Mouse (Mus musculus) neural tube, embryonic 12.5 days (tissue): ENCODE measurements around the gene Nek10. TPM values are rescaled to one million over a fixed set of nuclear protein-coding genes. Genes with fewer than 3 reads are reported as not detected.
"Not testable (repeated sequence)": the region's sequence is repeated elsewhere in the genome, so short reads cannot be mapped to it uniquely, and the experiment has no call there.

Experiments
- ATAC-seq: fragments of 200-750 bp; cut with Nextera tagmentation; 2 replicates; pipeline ENCODE4 v1.8.0; 2017; ENCODE audit warnings: low read depth, mild to moderate bottlenecking, moderate TSS enrichment, moderate library complexity; ENCODE audit not compliant: low FRiP score
- H3K27ac ChIP-seq: fragments of 300-500 bp; sonication (generic); 2 replicates; pipeline ENCODE4 v1.5.1; 2016
- H3K27me3 ChIP-seq: fragments of 300-500 bp; sonication (generic); replicated peaks from 2 replicates; pipeline ENCODE4 v1.6.1; 2016; ENCODE audit warnings: mild to moderate bottlenecking
- H3K36me3 ChIP-seq: fragments of 300-500 bp; sonication (generic); 2 replicates; pipeline ENCODE4 v1.6.1; 2016; ENCODE audit warnings: mild to moderate bottlenecking
- H3K4me1 ChIP-seq: fragments of 300-500 bp; sonication (generic); 2 replicates; pipeline ENCODE4 v1.6.1; 2016
- H3K4me2 ChIP-seq: fragments of 300-500 bp; sonication (generic); replicated peaks from 2 replicates; pipeline ENCODE4 v1.6.1; 2016; ENCODE audit warnings: mild to moderate bottlenecking
- H3K4me3 ChIP-seq: fragments of 300-500 bp; sonication (generic); 2 replicates; pipeline ENCODE4 v1.5.1; 2016
- H3K9ac ChIP-seq: fragments of 300-500 bp; sonication (generic); 2 replicates; pipeline ENCODE4 v1.6.1; 2016; ENCODE audit warnings: mild to moderate bottlenecking
- H3K9me3 ChIP-seq: fragments of 300-500 bp; sonication (generic); 2 replicates; pipeline ENCODE4 v1.6.1; 2016; ENCODE audit warnings: mild to moderate bottlenecking
- WGBS: fragments of 180-500 bp; shearing (Covaris S2); methylation state at CpG from one replicate; pipeline ENCODE4 v1.1.7; 2016; 5-methylcytosine and 5-hydroxymethylcytosine counted together
- polyA plus RNA-seq: library from polyadenylated mRNA; unstranded; fragments of >200 nt; fragmentation: Nextera tagmentation; extraction: Ambion mirVana; gene quantifications from 2 replicates; pipeline ENCODE4 v1.2.1, GENCODE M21; 2016

Gene Nek10
- polyA plus RNA-seq, 1 experiment from 2014 or later, result not detected

DNA sequence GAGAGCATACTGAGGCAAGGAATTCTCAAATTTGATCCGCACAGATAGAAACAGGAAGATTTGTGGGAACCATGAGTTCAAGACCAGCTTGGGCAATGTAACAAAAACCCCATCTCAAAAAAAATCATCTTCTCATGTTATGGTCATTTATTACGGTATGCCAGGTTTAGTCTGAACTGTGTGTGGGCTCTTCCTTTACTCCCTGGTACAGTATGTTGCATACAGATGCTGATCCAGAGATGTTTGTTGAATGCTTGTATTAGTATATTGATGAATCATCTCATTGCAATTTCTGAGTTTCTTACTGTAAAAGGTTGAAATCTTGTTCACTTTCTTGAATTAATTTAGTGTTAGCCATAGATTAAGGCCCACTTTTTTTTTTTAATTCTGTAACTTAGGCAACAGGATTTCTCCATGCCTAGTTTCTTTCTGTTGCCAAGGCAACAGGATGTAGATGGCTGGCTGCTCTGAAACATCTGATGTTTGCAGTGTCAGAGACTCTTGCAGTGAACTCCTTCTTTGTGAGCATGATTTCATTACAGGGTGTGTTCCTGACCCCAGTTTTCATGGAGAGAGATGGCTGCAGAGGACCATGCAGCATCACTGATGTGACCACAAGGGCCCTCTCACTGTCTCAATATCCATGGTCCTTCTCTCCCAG lies 156.7 kb downstream of the Nek10 start:
- Histone ChIP-seq H3K27ac (no peak overlapping the region), H3K9ac (no peak overlapping the region), H3K27me3 (no peaks in the 10 kb centered on the region), H3K9me3 (no peaks in the 10 kb centered on the region), H3K36me3 (no peaks in the 10 kb centered on the region), H3K4me1 (no peaks in the 10 kb centered on the region), H3K4me3 (no peak overlapping the region), H3K4me2 (no peak overlapping the region)
- peak; percentile 63 for ATAC-seq
- WGBS, result 87% methylated on average over 2 of the region's 2 CpGs

DNA sequence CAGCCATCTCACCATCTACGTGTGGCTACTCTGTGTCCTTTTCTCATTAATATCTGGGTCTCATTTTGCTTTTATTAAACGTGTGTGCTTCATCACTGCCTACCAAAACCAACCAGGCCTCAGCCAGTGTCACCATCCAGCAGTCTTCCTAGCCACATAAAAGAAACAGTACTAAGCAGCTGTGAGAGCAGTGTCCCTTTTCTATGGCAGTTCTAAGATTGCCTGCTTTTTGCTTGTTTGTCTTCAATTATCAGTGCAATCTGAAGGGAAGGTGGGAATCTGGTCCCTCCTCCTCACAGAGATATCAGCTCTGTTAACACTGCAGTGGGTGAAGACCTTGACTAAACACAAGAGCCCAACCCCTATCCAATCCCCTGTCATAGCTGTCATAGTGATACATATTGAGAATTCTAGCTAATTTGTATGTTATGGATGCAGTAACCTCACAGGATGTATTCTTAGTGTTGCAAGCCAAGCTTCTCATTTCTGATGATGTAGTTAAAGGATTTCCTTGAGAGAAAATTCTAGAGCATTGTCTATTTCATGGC lies 157.3 kb downstream of the Nek10 start:
- Histone ChIP-seq H3K4me3 (no peak overlapping the region), H3K27ac (no peak overlapping the region), H3K4me2 (no peak overlapping the region), H3K4me1 (no peaks in the 10 kb centered on the region), H3K9me3 (no peaks in the 10 kb centered on the region), H3K36me3 (no peaks in the 10 kb centered on the region), H3K9ac (no peak overlapping the region), H3K27me3 (no peaks in the 10 kb centered on the region)
- ATAC-seq, result peak; percentile 29; the same call in 1 of the 2 replicates
- WGBS, result 83% methylated on average over 2 of the region's 2 CpGs

DNA sequence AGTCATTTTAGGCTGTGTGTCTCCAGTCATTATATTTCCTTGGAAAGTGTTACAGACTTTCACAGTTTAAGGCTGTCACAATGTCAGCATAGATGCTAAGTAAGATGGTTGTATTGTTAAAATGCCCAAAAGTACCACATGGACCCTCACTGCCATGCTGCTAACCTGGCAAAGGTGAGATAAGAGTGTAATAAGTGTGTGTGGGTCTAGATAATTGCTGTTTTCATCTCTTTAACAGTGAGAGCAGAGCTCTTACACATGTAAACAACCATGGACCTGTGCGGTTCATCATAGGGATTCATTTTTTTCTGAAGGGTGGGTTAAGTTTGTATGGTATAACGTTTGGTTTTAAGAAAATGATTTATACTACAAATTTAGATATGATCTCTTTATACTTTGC lies 167.4 kb downstream of the Nek10 start:
- Histone ChIP-seq H3K4me1 (no peaks in the 10 kb centered on the region), H3K9me3 (no peaks in the 10 kb centered on the region), H3K36me3 (no peaks in the 10 kb centered on the region), H3K4me2 (no peak overlapping the region), H3K27ac (no peak overlapping the region), H3K9ac (no peak overlapping the region), H3K4me3 (no peak overlapping the region), H3K27me3 (no peaks in the 10 kb centered on the region)
- 87% methylated on average over 2 of the region's 2 CpGs for WGBS
- ATAC-seq, result no peak

DNA sequence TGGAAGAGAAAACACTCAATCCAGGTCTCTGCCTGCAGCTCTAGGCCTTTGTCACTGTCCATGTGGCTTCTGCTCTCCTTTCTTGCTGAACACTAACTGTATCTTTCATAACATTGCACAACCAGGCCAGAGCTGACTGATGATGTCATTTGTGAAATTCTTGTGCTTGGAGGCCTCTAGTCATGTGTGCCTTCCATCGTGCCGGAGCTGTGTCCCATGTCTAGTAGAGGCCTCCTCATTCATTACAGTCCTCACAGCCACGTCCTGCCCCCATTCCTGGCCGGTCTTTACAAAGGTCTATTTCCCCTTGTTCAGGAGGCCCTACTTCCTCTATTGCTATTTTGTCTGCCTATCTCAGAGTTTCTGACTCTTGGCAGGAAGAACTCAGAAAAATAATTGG lies 167.8 kb downstream of the Nek10 start:
- 79% methylated on average over 4 of the region's 4 CpGs for WGBS
- no peak overlapping the region for H3K4me2 ChIP-seq
- no peaks in the 10 kb centered on the region for H3K36me3 ChIP-seq
- no peaks in the 10 kb centered on the region for H3K9me3 ChIP-seq
- H3K27me3 ChIP-seq, result no peaks in the 10 kb centered on the region
- no peak overlapping the region for H3K27ac ChIP-seq
- H3K4me1 ChIP-seq, result no peaks in the 10 kb centered on the region
- no peak overlapping the region for H3K9ac ChIP-seq
- no peak overlapping the region for H3K4me3 ChIP-seq
- no peak for ATAC-seq

DNA sequence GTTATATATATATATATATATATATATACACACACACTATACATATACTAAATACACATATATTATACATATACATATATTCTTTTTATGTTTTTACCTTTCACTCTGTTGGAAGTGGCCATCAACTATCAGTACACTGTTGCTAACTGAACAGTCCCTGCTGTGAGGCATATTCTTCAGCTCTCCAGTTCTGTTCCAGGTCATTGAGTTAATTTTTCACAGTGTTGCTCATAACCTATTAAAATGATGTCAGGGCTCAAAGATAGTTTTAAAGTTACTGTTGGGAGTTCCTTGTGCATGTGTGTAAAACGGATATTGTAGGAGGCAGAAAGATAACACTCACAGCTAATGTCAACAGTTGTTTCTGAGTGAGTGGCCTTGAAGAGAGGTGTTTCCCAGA lies 170.9 kb downstream of the Nek10 start:
- Histone ChIP-seq H3K9ac (no peak overlapping the region), H3K9me3 (no peaks in the 10 kb centered on the region), H3K27ac (no peak overlapping the region), H3K4me3 (no peak overlapping the region), H3K4me2 (no peak overlapping the region), H3K4me1 (no peaks in the 10 kb centered on the region), H3K36me3 (no peaks in the 10 kb centered on the region), H3K27me3 (no peaks in the 10 kb centered on the region)
- 65% methylated on average over 1 of the region's 1 CpGs for WGBS
- no peak for ATAC-seq

DNA sequence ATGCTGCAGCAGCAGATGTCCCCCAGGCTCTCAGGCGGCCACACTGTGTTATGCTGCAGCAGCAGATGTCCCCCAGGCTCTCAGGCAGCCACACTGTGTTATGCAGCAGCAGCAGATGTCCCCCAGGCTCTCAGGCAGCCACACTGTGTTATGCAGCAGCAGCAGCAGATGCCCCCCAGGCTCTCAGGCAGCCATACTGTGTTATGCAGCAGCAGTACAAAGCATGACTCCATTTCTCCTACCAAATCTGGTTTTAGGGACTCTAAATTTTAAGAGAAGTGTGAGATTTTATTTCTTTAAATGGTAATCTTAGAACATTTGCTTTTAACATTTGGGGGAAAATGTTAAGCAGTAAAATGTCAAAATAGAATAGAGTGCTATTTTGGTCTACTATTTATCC lies 180.9 kb downstream of the Nek10 start:
- WGBS, result 25% methylated on average over 1 of the region's 1 CpGs
- not testable (repeated sequence) for H3K4me3 ChIP-seq, H3K4me2 ChIP-seq, ATAC-seq, H3K9me3 ChIP-seq, H3K4me1 ChIP-seq, H3K9ac ChIP-seq, H3K27me3 ChIP-seq, H3K36me3 ChIP-seq, H3K27ac ChIP-seq

DNA sequence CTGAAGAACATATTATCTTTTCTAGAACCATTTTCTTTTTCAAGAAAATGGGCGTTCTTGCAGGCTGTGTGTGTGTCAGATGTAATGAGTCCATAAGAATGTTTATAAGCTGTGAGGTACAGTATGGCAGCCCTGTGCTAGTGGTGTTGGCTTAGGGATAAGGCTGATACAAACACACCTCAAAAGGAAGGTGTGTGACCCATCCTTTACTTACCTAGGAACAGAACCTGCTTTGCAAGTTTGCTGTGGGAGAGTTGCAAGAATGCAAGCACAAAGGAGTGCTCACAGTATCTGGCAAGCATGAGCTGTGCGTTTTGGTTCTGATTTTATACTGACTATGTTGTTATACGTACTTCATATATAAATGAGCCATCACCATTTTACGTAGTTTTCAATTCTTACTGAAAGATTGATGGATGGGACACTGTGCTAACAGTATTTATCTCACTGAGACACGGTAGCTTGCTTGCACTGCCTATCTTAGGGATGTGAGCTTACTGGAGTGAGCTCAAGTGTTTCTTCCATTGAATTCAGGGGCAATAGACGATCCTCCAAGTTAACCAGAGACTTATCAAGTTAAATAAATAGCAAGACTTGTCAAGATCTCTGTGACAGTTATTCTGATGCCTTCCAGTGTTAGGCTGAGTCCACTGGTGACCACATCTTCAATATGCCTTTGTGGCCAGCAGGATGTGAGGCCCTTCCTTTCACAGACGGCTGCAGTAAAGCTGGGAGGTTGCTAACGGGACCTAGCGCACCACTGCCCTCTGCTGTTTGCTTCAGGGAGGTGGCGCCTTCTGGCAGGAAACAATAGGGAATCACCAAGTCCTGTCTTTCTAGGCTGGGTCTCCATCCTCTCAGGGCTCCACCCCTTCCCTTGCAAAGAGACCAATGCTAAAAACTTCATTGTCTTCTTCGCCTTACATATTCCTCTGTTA lies 181.8 kb downstream of the Nek10 start:
- Histone ChIP-seq H3K4me1 (no peaks in the 10 kb centered on the region), H3K27ac (no peak overlapping the region), H3K4me2 (no peak overlapping the region), H3K4me3 (no peak overlapping the region), H3K36me3 (no peaks in the 10 kb centered on the region), H3K27me3 (no peaks in the 10 kb centered on the region), H3K9me3 (no peaks in the 10 kb centered on the region), H3K9ac (no peak overlapping the region)
- peak; percentile 83 for ATAC-seq
- 45% methylated on average over 11 of the region's 11 CpGs for WGBS

DNA sequence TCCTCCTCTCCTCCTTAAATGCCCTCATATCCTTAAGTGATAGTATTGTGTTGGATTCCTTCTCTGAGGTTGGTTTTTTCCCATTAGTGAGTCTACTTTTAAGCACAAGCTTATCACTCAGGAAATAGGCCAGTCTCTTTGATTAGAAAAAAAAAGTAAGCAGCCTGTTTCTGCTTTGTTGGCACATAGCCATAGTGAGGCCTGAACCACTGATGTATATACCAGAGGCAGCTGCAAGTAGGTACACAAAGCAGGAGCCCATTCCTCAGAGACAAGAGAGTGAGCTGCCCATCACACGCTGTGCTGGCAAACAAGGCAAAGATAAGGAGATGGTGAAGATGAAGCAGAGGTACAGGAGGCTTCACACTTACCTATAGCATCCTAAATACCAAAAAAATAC lies 184.2 kb downstream of the Nek10 start:
- no peak overlapping the region for H3K9ac ChIP-seq
- H3K4me3 ChIP-seq, result no peak overlapping the region
- ATAC-seq, result no peak
- H3K4me1 ChIP-seq, result no peaks in the 10 kb centered on the region
- H3K4me2 ChIP-seq, result no peak overlapping the region
- no peaks in the 10 kb centered on the region for H3K36me3 ChIP-seq
- H3K9me3 ChIP-seq, result no peaks in the 10 kb centered on the region
- no peak overlapping the region for H3K27ac ChIP-seq
- 70% methylated on average over 1 of the region's 1 CpGs for WGBS
- H3K27me3 ChIP-seq, result no peaks in the 10 kb centered on the region

DNA sequence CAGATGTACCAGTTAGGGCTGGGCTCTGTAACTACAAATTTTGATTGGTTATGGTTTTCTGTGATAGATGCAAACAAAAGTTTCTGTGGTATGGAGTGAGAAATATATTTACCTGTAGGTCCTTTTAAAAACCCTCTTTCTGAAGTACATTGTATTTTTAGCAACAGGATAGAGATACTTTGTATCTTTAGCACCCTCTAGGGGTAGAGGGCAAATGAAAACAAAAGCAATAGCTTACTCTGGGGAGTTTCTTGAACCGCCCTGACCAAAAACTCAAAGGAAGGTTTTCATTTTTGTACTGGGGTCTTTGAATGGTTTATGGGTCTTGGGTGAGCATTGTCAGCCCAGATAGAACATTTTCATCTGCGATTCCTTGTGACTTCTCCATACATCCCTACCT lies 188.4 kb downstream of the Nek10 start:
- no peak for ATAC-seq
- H3K36me3 ChIP-seq, result no peaks in the 10 kb centered on the region
- H3K4me1 ChIP-seq, result no peaks in the 10 kb centered on the region
- H3K9me3 ChIP-seq, result no peaks in the 10 kb centered on the region
- WGBS, result 83% methylated on average over 2 of the region's 2 CpGs
- no peak overlapping the region for H3K9ac ChIP-seq
- no peak overlapping the region for H3K4me3 ChIP-seq
- H3K4me2 ChIP-seq, result no peak overlapping the region
- H3K27ac ChIP-seq, result no peak overlapping the region
- H3K27me3 ChIP-seq, result no peaks in the 10 kb centered on the region

DNA sequence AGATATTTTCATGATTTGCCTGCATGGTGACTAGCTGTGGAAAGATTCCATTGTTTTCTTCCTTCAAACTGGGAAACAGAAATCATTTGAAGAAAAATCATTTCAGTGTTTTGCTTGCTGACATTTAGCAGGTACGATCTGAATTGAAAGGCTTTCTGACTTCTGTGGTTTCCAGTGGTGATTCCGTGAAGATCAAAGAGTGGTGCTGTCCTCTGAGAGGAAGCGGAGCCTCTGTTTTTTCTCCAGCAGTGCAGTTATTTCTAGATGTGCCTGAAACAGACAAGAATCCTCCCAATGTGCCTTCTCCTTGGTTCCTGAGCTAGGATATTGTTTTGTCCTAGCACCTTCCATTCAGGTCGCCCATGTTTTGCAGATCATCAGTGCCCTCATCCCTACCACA lies 208.2 kb downstream of the Nek10 start:
- ATAC-seq, result no peak
- Histone ChIP-seq H3K9ac (no peak overlapping the region), H3K9me3 (no peaks in the 10 kb centered on the region), H3K36me3 (no peaks in the 10 kb centered on the region), H3K4me3 (no peak overlapping the region), H3K4me1 (no peaks in the 10 kb centered on the region), H3K27me3 (no peaks in the 10 kb centered on the region), H3K4me2 (no peak overlapping the region), H3K27ac (no peak overlapping the region)
- 85% methylated on average over 4 of the region's 4 CpGs for WGBS

DNA sequence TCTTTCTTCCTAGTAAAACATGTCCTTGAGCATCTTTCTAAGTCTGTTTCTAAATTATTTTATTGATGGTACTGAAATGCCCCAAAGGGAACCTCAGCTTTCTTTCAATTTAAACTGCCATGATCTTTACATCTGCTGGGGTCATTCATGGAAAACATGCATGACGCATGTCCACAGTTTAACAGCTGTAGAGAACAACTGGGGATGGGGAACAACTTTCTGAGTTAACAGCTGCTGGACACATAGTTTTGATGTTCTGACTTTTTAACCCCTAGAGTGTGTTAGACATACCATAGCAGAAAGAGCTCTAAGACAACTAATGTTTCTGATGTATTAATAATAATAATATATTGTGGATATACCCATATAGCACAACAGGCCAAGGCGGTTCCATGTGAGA lies 211.6 kb downstream of the Nek10 start:
- Histone ChIP-seq H3K4me2 (no peak overlapping the region), H3K4me1 (no peaks in the 10 kb centered on the region), H3K9me3 (no peaks in the 10 kb centered on the region; the same call in 1 of the 2 replicates), H3K4me3 (no peak overlapping the region), H3K9ac (no peak overlapping the region), H3K27me3 (no peaks in the 10 kb centered on the region), H3K27ac (no peak overlapping the region), H3K36me3 (no peaks in the 10 kb centered on the region)
- no peak for ATAC-seq
- WGBS, result 85% methylated on average over 2 of the region's 2 CpGs

DNA sequence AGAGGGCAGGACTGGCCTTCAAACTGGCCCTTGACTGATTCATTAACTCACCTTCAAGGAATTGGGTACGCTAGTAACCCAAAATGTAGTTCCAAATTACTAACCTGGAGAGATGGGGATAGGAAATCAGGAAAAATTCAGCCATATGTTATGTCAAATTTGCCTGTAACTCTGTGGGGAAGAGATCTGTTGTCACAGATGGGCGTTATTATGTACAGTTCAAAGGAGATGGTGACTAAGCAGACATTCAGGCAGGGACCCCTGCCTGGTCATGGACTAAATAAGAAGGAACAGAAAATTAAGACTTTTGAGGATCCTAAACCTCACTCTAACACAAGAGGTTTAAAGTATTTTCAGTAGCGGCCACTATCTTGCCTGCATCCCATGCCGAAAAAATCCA lies 227.4 kb downstream of the Nek10 start:
- not testable (repeated sequence) for H3K27me3 ChIP-seq

More for the DNA sequence above, 227.4 kb downstream of the Nek10 start:
- ATAC-seq, H3K9me3 ChIP-seq, H3K36me3 ChIP-seq, H3K4me2 ChIP-seq, H3K4me3 ChIP-seq, H3K4me1 ChIP-seq, H3K9ac ChIP-seq, H3K27ac ChIP-seq: not testable (repeated sequence)
- WGBS, result 91% methylated on average over 4 of the region's 4 CpGs
